Mouse (Mus musculus): ENCODE data around the gene Zfp1.
"Not testable (repeated sequence)": the region's sequence is repeated elsewhere in the genome, so short reads cannot be mapped to it uniquely, and the experiment has no call there.

Zfp1 gene

GRCm38 (mm10) chr8:111625694-111626527, 17.3 kb upstream of the Zfp1 start:
- peak; percentile 57 for DNase-seq (ENCODE audit: low spot score)

- DNase-seq (ENCODE audit: low spot score) = no peak
Observed at GRCm38 (mm10) chr8:111626528-111626820, 16.7 kb upstream of the Zfp1 start.

GRCm38 (mm10) chr8:111626933-111627332, 16.3 kb upstream of the Zfp1 start:
- DNase-seq (ENCODE audit: low spot score) = no peak

GRCm38 (mm10) chr8:111627923-111628322, 15.3 kb upstream of the Zfp1 start:
- DNase-seq (ENCODE audit: low spot score) = no peak

- DNase-seq (ENCODE audit: low spot score) = no peak
Observed at GRCm38 (mm10) chr8:111628401-111628800, 14.8 kb upstream of the Zfp1 start.

- no peak for DNase-seq (ENCODE audit: low spot score)
Observed at GRCm38 (mm10) chr8:111628894-111629501, 14.2 kb upstream of the Zfp1 start.

GRCm38 (mm10) chr8:111630105-111630521, 13.1 kb upstream of the Zfp1 start, which contains the start of gene Ldhd:
Gene Ldhd (minus strand): TSS chr8:111630374.
- no peak for DNase-seq (ENCODE audit: low spot score)

- no peak for DNase-seq (ENCODE audit: low spot score)
Observed at GRCm38 (mm10) chr8:111631589-111631988, 11.6 kb upstream of the Zfp1 start.

- DNase-seq (ENCODE audit: low spot score) = no peak
Observed at GRCm38 (mm10) chr8:111632976-111633375, 10.2 kb upstream of the Zfp1 start.

- DNase-seq (ENCODE audit: low spot score) = no peak
Observed at GRCm38 (mm10) chr8:111638086-111638485, 5.1 kb upstream of the Zfp1 start.

GRCm38 (mm10) chr8:111641064-111641463, 2.1 kb upstream of the Zfp1 start:
- no peak for DNase-seq (ENCODE audit: low spot score)

GRCm38 (mm10) chr8:111642496-111642895, 705 bp upstream of the Zfp1 start:
- no peak for DNase-seq (ENCODE audit: low spot score)

GRCm38 (mm10) chr8:111642939-111643263, 300 bp upstream of the Zfp1 start:
- DNase-seq (ENCODE audit: low spot score) = no peak

GRCm38 (mm10) chr8:111644286-111645051, 1.3 kb downstream of the Zfp1 start:
- not testable (repeated sequence) for DNase-seq (ENCODE audit: low spot score)

GRCm38 (mm10) chr8:111645715-111646114, 2.5 kb downstream of the Zfp1 start:
- no peak for DNase-seq (ENCODE audit: low spot score)

- no peak for DNase-seq (ENCODE audit: low spot score)
Observed at GRCm38 (mm10) chr8:111648834-111649233, 5.6 kb downstream of the Zfp1 start.

- DNase-seq (ENCODE audit: low spot score) = no peak
Observed at GRCm38 (mm10) chr8:111650651-111651050, 7.5 kb downstream of the Zfp1 start.

GRCm38 (mm10) chr8:111653524-111653923, 10.3 kb downstream of the Zfp1 start:
- no peak for DNase-seq (ENCODE audit: low spot score)

- no peak for DNase-seq (ENCODE audit: low spot score)
Observed at GRCm38 (mm10) chr8:111657312-111657854, 14.2 kb downstream of the Zfp1 start.

- DNase-seq (ENCODE audit: low spot score) = no peak
Observed at GRCm38 (mm10) chr8:111658819-111659423, 15.7 kb downstream of the Zfp1 start.

GRCm38 (mm10) chr8:111662473-111662872, 19.3 kb downstream of the Zfp1 start:
- DNase-seq (ENCODE audit: low spot score) = peak; percentile 74

- no peak for DNase-seq (ENCODE audit: low spot score)
Observed at GRCm38 (mm10) chr8:111666751-111667150, 23.6 kb downstream of the Zfp1 start.

Data from ovary, postnatal 14 days (tissue).